Mouse (Mus musculus) lung, postnatal 14 days (tissue): ENCODE measurements at regions not wholly inside any gene's neighbourhood (a gene's known extent, or its start where the extent isn't known, plus 50 kb on each side); places are given as distances from the start of the nearest gene placed in this dataset.

ENCODE experiments used
- DNase-seq: peaks from one replicate; pipeline ENCODE4 v3.0.0; 2021

DNA sequence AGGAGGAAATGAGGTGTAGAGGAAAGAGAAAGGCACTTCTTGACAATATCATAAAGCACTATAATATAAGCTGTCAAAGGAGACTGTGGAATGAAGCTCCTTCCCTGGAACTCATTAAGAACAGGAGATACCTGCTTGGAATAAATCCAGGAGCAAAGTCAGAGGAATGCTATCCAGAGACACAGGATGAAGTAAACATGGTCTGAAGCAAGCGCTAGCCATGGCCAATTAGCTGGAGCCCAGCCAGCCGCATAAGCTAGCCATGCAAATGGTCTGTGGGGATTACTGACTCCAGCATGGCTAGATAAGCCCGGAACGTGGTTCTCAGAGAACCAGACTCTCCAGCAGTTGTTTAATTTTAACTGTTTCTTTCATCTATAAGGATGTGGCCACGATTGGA lies 54.9 kb upstream of the Gpc3 start:
- DNase-seq, result no peak

GRCm38 (mm10) chrX:52679045-52679444 lies 65.3 kb upstream of the Gpc3 start:
- peak; percentile 1 for DNase-seq

- DNase-seq, result no peak
These were observed 80.6 kb upstream of the Gpc3 start for GRCm38 (mm10) chrX:52694392-52694791.

GRCm38 (mm10) chrX:52699615-52700014 lies 85.9 kb upstream of the Gpc3 start:
- no peak for DNase-seq

DNA sequence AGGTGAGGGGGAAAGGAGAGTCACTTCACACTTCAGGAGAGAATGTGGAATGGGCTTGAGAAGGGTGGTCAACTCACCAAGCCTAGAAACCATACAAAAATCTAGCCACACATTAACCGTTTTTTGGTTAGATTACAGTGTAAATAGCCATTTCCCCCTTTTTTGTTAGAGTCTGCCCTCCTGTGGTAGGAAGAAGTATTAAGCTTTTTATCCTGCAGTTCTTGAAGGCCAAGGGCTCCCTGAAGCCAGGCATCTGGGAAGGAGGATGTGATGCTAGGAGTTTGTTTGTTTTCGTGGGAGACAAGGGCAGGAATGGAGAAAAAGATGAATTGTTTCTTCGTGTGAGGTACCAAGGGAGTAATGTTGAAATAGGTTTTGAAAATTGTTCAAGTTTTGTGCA lies 73.5 kb upstream of the Ccdc160 start:
- DNase-seq, result no peak

DNA sequence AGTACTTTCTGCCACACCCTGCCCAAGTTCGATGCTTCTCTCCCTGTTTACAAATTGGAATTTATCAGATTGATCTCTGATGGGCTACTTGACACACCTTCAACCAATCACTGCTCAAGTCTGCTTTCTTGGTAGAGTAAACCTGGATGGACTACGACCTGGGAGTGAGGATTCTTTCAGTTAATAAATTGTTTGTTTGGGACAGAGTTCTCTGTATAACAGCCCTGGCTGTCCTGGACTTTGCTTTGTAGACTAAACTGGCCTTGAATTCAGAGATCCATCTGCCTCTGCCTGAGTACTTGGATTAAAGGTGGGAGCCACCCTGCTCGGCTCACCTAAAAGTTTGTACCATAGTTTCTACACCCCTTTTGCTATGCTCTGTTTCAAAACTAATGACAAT lies 52.9 kb upstream of the Ccdc160 start:
- no peak for DNase-seq
